Mouse (Mus musculus): ENCODE results near the gene Rapgef3. TPM values are rescaled to one million over a fixed set of nuclear protein-coding genes. Genes with fewer than 3 reads are reported as not detected.

Gene Rapgef3
- 3.6 and 4.0 TPM in 2 replicates for polyA plus RNA-seq (2014; fragmentation: Nextera tagmentation; extraction: Ambion mirVana)

GRCm38 (mm10) chr15:97767280-97768186 lies at the start of gene Rapgef3:
Rapgef3 (minus strand) TSS chr15:97767972.
- peak within 1 kb of the TSS; percentile 57 for H3K9ac ChIP-seq (ENCODE audit: low read depth, low read length)
- no peak within 1 kb of the TSS for H3K27ac ChIP-seq (ENCODE audit: low read depth, low read length)
- peak within 1 kb of the TSS; percentile 40 for H3K4me3 ChIP-seq (ENCODE audit: low read depth, low read length)
- ATAC-seq (ENCODE audit: low FRiP score) (peak; percentile 85), DNase-seq (ENCODE audit: low spot score) (peak; percentile 82)
- no peaks in the 10 kb centered on the region for H3K9me3 ChIP-seq (ENCODE audit: control insufficient read depth, low read length)
- H3K4me1 ChIP-seq (replicated peaks; ENCODE audit: control insufficient read depth, insufficient read depth, low read length): peaks cover 18% of the 10 kb centered on the region
- H3K4me2 ChIP-seq (replicated peaks; ENCODE audit: low read depth, low read length): peak within 1 kb of the TSS; percentile 86
- no peaks in the 10 kb centered on the region for H3K36me3 ChIP-seq (ENCODE audit: control insufficient read depth, insufficient read depth, low read length)
- peaks cover 25% of the 10 kb centered on the region for H3K27me3 ChIP-seq (ENCODE audit: control insufficient read depth, insufficient read depth, low read length)
- WGBS: 1% methylated on average over 38 of the region's 44 CpGs

GRCm38 (mm10) chr15:97816199-97816994 lies 48.6 kb upstream of the Rapgef3 start:
- Histone ChIP-seq H3K4me2 (replicated peaks; ENCODE audit: low read depth, low read length) (no peak overlapping the region), H3K27ac (ENCODE audit: low read depth, low read length) (no peak overlapping the region), H3K9me3 (ENCODE audit: control insufficient read depth, low read length) (no peaks in the 10 kb centered on the region), H3K27me3 (ENCODE audit: control insufficient read depth, insufficient read depth, low read length) (no peaks in the 10 kb centered on the region), H3K9ac (ENCODE audit: low read depth, low read length) (no peak overlapping the region), H3K36me3 (ENCODE audit: control insufficient read depth, insufficient read depth, low read length) (no peaks in the 10 kb centered on the region), H3K4me1 (replicated peaks; ENCODE audit: control insufficient read depth, insufficient read depth, low read length) (0 out of 2 replicates have a peak, but pooled peaks cover 2% of the 10 kb centered on the region), H3K4me3 (ENCODE audit: low read depth, low read length) (no peak overlapping the region)
- DNase-seq (ENCODE audit: low spot score): no peak
- WGBS: 95% methylated on average over 16 of the region's 17 CpGs
- ATAC-seq (ENCODE audit: low FRiP score): no peak

- no peak overlapping the region for H3K9ac ChIP-seq (ENCODE audit: low read depth, low read length)
- H3K4me1 ChIP-seq (replicated peaks; ENCODE audit: control insufficient read depth, insufficient read depth, low read length): 0 out of 2 replicates have a peak, but pooled peaks cover 2% of the 10 kb centered on the region
- H3K9me3 ChIP-seq (ENCODE audit: control insufficient read depth, low read length): no peaks in the 10 kb centered on the region
- no peaks in the 10 kb centered on the region for H3K27me3 ChIP-seq (ENCODE audit: control insufficient read depth, insufficient read depth, low read length)
- H3K27ac ChIP-seq (ENCODE audit: low read depth, low read length): no peak overlapping the region
- WGBS: 93% methylated on average over 4 of the region's 4 CpGs
- H3K36me3 ChIP-seq (ENCODE audit: control insufficient read depth, insufficient read depth, low read length): no peaks in the 10 kb centered on the region
- ATAC-seq (ENCODE audit: low FRiP score) (no peak), DNase-seq (ENCODE audit: low spot score) (no peak)
- H3K4me2 ChIP-seq (replicated peaks; ENCODE audit: low read depth, low read length): no peak overlapping the region
- no peak overlapping the region for H3K4me3 ChIP-seq (ENCODE audit: low read depth, low read length)
Measured at GRCm38 (mm10) chr15:97815254-97815653, 47.5 kb upstream of the Rapgef3 start.

GRCm38 (mm10) chr15:97814703-97815102 lies 46.9 kb upstream of the Rapgef3 start:
- no peaks in the 10 kb centered on the region for H3K36me3 ChIP-seq (ENCODE audit: control insufficient read depth, insufficient read depth, low read length)
- WGBS: 49% methylated on average over 5 of the region's 5 CpGs
- no peak overlapping the region; the same call in 1 of the 2 replicates for H3K9ac ChIP-seq (ENCODE audit: low read depth, low read length)

GRCm38 (mm10) chr15:97813452-97814204 lies 45.9 kb upstream of the Rapgef3 start:
- no peaks in the 10 kb centered on the region for H3K9me3 ChIP-seq (ENCODE audit: control insufficient read depth, low read length)
- 0 out of 2 replicates have a peak, but pooled peaks cover 2% of the 10 kb centered on the region for H3K4me1 ChIP-seq (replicated peaks; ENCODE audit: control insufficient read depth, insufficient read depth, low read length)
- no peak overlapping the region for H3K27ac ChIP-seq (ENCODE audit: low read depth, low read length)
- H3K4me2 ChIP-seq (replicated peaks; ENCODE audit: low read depth, low read length): no peak overlapping the region
- no peak overlapping the region for H3K4me3 ChIP-seq (ENCODE audit: low read depth, low read length)
- no peaks in the 10 kb centered on the region; the same call in 1 of the 2 replicates for H3K36me3 ChIP-seq (ENCODE audit: control insufficient read depth, insufficient read depth, low read length)
- no peak overlapping the region for H3K9ac ChIP-seq (ENCODE audit: low read depth, low read length)
- 51% methylated on average over 21 of the region's 21 CpGs for WGBS
- ATAC-seq (ENCODE audit: low FRiP score): no peak
- no peak for DNase-seq (ENCODE audit: low spot score)
- no peaks in the 10 kb centered on the region for H3K27me3 ChIP-seq (ENCODE audit: control insufficient read depth, insufficient read depth, low read length)

More at GRCm38 (mm10) chr15:97814703-97815102, 46.9 kb upstream of the Rapgef3 start:
- no peaks in the 10 kb centered on the region for H3K27me3 ChIP-seq (ENCODE audit: control insufficient read depth, insufficient read depth, low read length)
- no peak overlapping the region for H3K4me2 ChIP-seq (replicated peaks; ENCODE audit: low read depth, low read length)
- no peak overlapping the region for H3K27ac ChIP-seq (ENCODE audit: low read depth, low read length)
- no peak for DNase-seq (ENCODE audit: low spot score)
- no peak overlapping the region for H3K4me3 ChIP-seq (ENCODE audit: low read depth, low read length)
- H3K4me1 ChIP-seq (replicated peaks; ENCODE audit: control insufficient read depth, insufficient read depth, low read length): 0 out of 2 replicates have a peak, but pooled peaks cover 2% of the 10 kb centered on the region
- ATAC-seq (ENCODE audit: low FRiP score): no peak
- H3K9me3 ChIP-seq (ENCODE audit: control insufficient read depth, low read length): no peaks in the 10 kb centered on the region

GRCm38 (mm10) chr15:97812875-97813274 lies 45.1 kb upstream of the Rapgef3 start:
- ATAC-seq (ENCODE audit: low FRiP score) (no peak), DNase-seq (ENCODE audit: low spot score) (no peak)
- Histone ChIP-seq H3K27me3 (ENCODE audit: control insufficient read depth, insufficient read depth, low read length) (no peaks in the 10 kb centered on the region), H3K4me3 (ENCODE audit: low read depth, low read length) (no peak overlapping the region), H3K4me2 (replicated peaks; ENCODE audit: low read depth, low read length) (no peak overlapping the region), H3K27ac (ENCODE audit: low read depth, low read length) (no peak overlapping the region), H3K4me1 (replicated peaks; ENCODE audit: control insufficient read depth, insufficient read depth, low read length) (0 out of 2 replicates have a peak, but pooled peaks cover 2% of the 10 kb centered on the region), H3K9me3 (ENCODE audit: control insufficient read depth, low read length) (no peaks in the 10 kb centered on the region), H3K36me3 (ENCODE audit: control insufficient read depth, insufficient read depth, low read length) (no peaks in the 10 kb centered on the region; the same call in 1 of the 2 replicates), H3K9ac (ENCODE audit: low read depth, low read length) (no peak overlapping the region)
- WGBS: 65% methylated on average over 7 of the region's 7 CpGs

- Histone ChIP-seq H3K27me3 (ENCODE audit: control insufficient read depth, insufficient read depth, low read length) (no peaks in the 10 kb centered on the region), H3K9me3 (ENCODE audit: control insufficient read depth, low read length) (no peaks in the 10 kb centered on the region), H3K4me3 (ENCODE audit: low read depth, low read length) (no peak overlapping the region), H3K4me2 (replicated peaks; ENCODE audit: low read depth, low read length) (no peak overlapping the region), H3K4me1 (replicated peaks; ENCODE audit: control insufficient read depth, insufficient read depth, low read length) (0 out of 2 replicates have a peak, but pooled peaks cover 2% of the 10 kb centered on the region), H3K27ac (ENCODE audit: low read depth, low read length) (no peak overlapping the region), H3K36me3 (ENCODE audit: control insufficient read depth, insufficient read depth, low read length) (no peaks in the 10 kb centered on the region; the same call in none of the 2 replicates), H3K9ac (ENCODE audit: low read depth, low read length) (no peak overlapping the region)
- DNase-seq (ENCODE audit: low spot score) (no peak), ATAC-seq (ENCODE audit: low FRiP score) (no peak)
- WGBS: 86% methylated on average over 6 of the region's 6 CpGs
Measured at GRCm38 (mm10) chr15:97812126-97812525, 44.4 kb upstream of the Rapgef3 start.

GRCm38 (mm10) chr15:97811307-97811706 lies 43.5 kb upstream of the Rapgef3 start:
- no peaks in the 10 kb centered on the region; the same call in none of the 2 replicates for H3K36me3 ChIP-seq (ENCODE audit: control insufficient read depth, insufficient read depth, low read length)
- WGBS: 87% methylated on average over 9 of the region's 9 CpGs
- ATAC-seq (ENCODE audit: low FRiP score): no peak

More at GRCm38 (mm10) chr15:97811307-97811706, 43.5 kb upstream of the Rapgef3 start:
- no peak overlapping the region for H3K4me2 ChIP-seq (replicated peaks; ENCODE audit: low read depth, low read length)
- H3K27ac ChIP-seq (ENCODE audit: low read depth, low read length): no peak overlapping the region
- no peak overlapping the region for H3K4me3 ChIP-seq (ENCODE audit: low read depth, low read length)
- no peak for DNase-seq (ENCODE audit: low spot score)
- no peak overlapping the region for H3K9ac ChIP-seq (ENCODE audit: low read depth, low read length)
- H3K27me3 ChIP-seq (ENCODE audit: control insufficient read depth, insufficient read depth, low read length): no peaks in the 10 kb centered on the region
- H3K4me1 ChIP-seq (replicated peaks; ENCODE audit: control insufficient read depth, insufficient read depth, low read length): 0 out of 2 replicates have a peak, but pooled peaks cover 2% of the 10 kb centered on the region
- no peaks in the 10 kb centered on the region for H3K9me3 ChIP-seq (ENCODE audit: control insufficient read depth, low read length)

Data from hindbrain, embryonic 11.5 days (tissue).